Mouse (Mus musculus): ENCODE measurements around the gene Shd. TPM values are rescaled to one million over a fixed set of nuclear protein-coding genes. Genes with fewer than 3 reads are reported as not detected.

Gene Shd
- polyA plus RNA-seq, 2 experiments, result 25.8 to 58.0 TPM

GRCm38 (mm10) chr17:55999794-56000499, 29.7 kb downstream of the Shd start:
- Histone ChIP-seq H3K4me2 (replicated peaks; ENCODE audit: low read depth, low read length, severe bottlenecking) (peak overlapping the region; percentile 0; the same call in 1 of the 2 replicates), H3K27me3 (ENCODE audit: control insufficient read depth, insufficient read depth, low read length) (peaks cover 11% of the 10 kb centered on the region; the same call in 1 of the 2 replicates), H3K9me3 (ENCODE audit: control insufficient read depth, low read length) (no peaks in the 10 kb centered on the region), H3K4me3 (replicated peaks; ENCODE audit: low read length) (no peak overlapping the region; the same call in 1 of the 2 replicates), H3K4me1 (ENCODE audit: control insufficient read depth, insufficient read depth, low read length) (no peaks in the 10 kb centered on the region), H3K36me3 (ENCODE audit: control insufficient read depth, insufficient read depth, low read length) (peaks cover 3% of the 10 kb centered on the region; the same call in 1 of the 2 replicates), H3K9ac (ENCODE audit: low read depth, low read length, severe bottlenecking) (no peak overlapping the region), H3K27ac (replicated peaks; ENCODE audit: low read depth, low read length) (no peak overlapping the region)
- WGBS, result 5% methylated on average over 30 of the region's 30 CpGs
- no peak for DNase-seq (ENCODE audit: low spot score)
- no peak for ATAC-seq (ENCODE audit: low FRiP score, low read depth)
- TF ChIP-seq POLR2A (IDR thresholded peaks at IDR 0.05; ENCODE audit: borderline replicate concordance, extremely low read depth, insufficient read depth, insufficient read length), result no peak

- H3K4me3 ChIP-seq (replicated peaks; ENCODE audit: low read length), result no peak overlapping the region
- no peak overlapping the region for H3K27ac ChIP-seq (replicated peaks; ENCODE audit: low read depth, low read length)
- WGBS, result 77% methylated on average over 3 of the region's 3 CpGs
- H3K4me1 ChIP-seq (ENCODE audit: control insufficient read depth, insufficient read depth, low read length), result 0 out of 2 replicates have a peak, but pooled peaks cover 3% of the 10 kb centered on the region
- H3K9me3 ChIP-seq (ENCODE audit: control insufficient read depth, low read length), result no peaks in the 10 kb centered on the region
- peaks cover 11% of the 10 kb centered on the region; the same call in 1 of the 2 replicates for H3K27me3 ChIP-seq (ENCODE audit: control insufficient read depth, insufficient read depth, low read length)
- ATAC-seq (ENCODE audit: low FRiP score, low read depth) (no peak), DNase-seq (ENCODE audit: low spot score) (no peak)
- TF ChIP-seq POLR2A (IDR thresholded peaks at IDR 0.05; ENCODE audit: borderline replicate concordance, extremely low read depth, insufficient read depth, insufficient read length), result no peak
- no peak overlapping the region for H3K9ac ChIP-seq (ENCODE audit: low read depth, low read length, severe bottlenecking)
- H3K36me3 ChIP-seq (ENCODE audit: control insufficient read depth, insufficient read depth, low read length), result no peaks in the 10 kb centered on the region
- H3K4me2 ChIP-seq (replicated peaks; ENCODE audit: low read depth, low read length, severe bottlenecking), result no peak overlapping the region
Observed at GRCm38 (mm10) chr17:56003000-56003399, 32.7 kb downstream of the Shd start.

GRCm38 (mm10) chr17:56005415-56006061, 35.3 kb downstream of the Shd start, which contains the start of the genes Stap2 and Mpnd:
Gene Stap2, minus strand, starts transcription at chr17:56005584.
Gene Mpnd, plus strand, starts transcription at chr17:56005711.
- DNase-seq (ENCODE audit: low spot score), result peak; percentile 83
- no peak for TF ChIP-seq POLR2A (IDR thresholded peaks at IDR 0.05; ENCODE audit: borderline replicate concordance, extremely low read depth, insufficient read depth, insufficient read length)
- 0 out of 2 replicates have a peak within 1 kb of the TSS, but pooled peaks have one; percentile 15 for H3K4me2 ChIP-seq (replicated peaks; ENCODE audit: low read depth, low read length, severe bottlenecking)
- ATAC-seq (ENCODE audit: low FRiP score, low read depth), result no peak
- no peaks in the 10 kb centered on the region for H3K9me3 ChIP-seq (ENCODE audit: control insufficient read depth, low read length)
- H3K9ac ChIP-seq (ENCODE audit: low read depth, low read length, severe bottlenecking), result no peak within 1 kb of the TSS
- no peak within 1 kb of the TSS for H3K27ac ChIP-seq (replicated peaks; ENCODE audit: low read depth, low read length)
- peaks cover 12% of the 10 kb centered on the region for H3K4me1 ChIP-seq (ENCODE audit: control insufficient read depth, insufficient read depth, low read length)
- H3K36me3 ChIP-seq (ENCODE audit: control insufficient read depth, insufficient read depth, low read length), result no peaks in the 10 kb centered on the region
- peaks cover 5% of the 10 kb centered on the region; the same call in 1 of the 2 replicates for H3K27me3 ChIP-seq (ENCODE audit: control insufficient read depth, insufficient read depth, low read length)
- H3K4me3 ChIP-seq (replicated peaks; ENCODE audit: low read length), result no peak within 1 kb of the TSS; the same call in 1 of the 2 replicates
- WGBS, result 40% methylated on average over 13 of the region's 13 CpGs

GRCm38 (mm10) chr17:56006956-56007355, 36.7 kb downstream of the Shd start:
- H3K4me2 ChIP-seq (replicated peaks; ENCODE audit: low read depth, low read length, severe bottlenecking), result no peak overlapping the region
- peaks cover 8% of the 10 kb centered on the region for H3K36me3 ChIP-seq (ENCODE audit: control insufficient read depth, insufficient read depth, low read length)
- H3K9ac ChIP-seq (ENCODE audit: low read depth, low read length, severe bottlenecking), result no peak overlapping the region
- 45% methylated on average over 10 of the region's 10 CpGs for WGBS
- no peaks in the 10 kb centered on the region for H3K27me3 ChIP-seq (ENCODE audit: control insufficient read depth, insufficient read depth, low read length)
- peaks cover 14% of the 10 kb centered on the region for H3K4me1 ChIP-seq (ENCODE audit: control insufficient read depth, insufficient read depth, low read length)
- no peak for ATAC-seq (ENCODE audit: low FRiP score, low read depth)
- no peaks in the 10 kb centered on the region for H3K9me3 ChIP-seq (ENCODE audit: control insufficient read depth, low read length)
- H3K27ac ChIP-seq (replicated peaks; ENCODE audit: low read depth, low read length), result no peak overlapping the region
- H3K4me3 ChIP-seq (replicated peaks; ENCODE audit: low read length), result no peak overlapping the region
- no peak for DNase-seq (ENCODE audit: low spot score)
- TF ChIP-seq POLR2A (IDR thresholded peaks at IDR 0.05; ENCODE audit: borderline replicate concordance, extremely low read depth, insufficient read depth, insufficient read length), result no peak

Data from limb, embryonic 14.5 days (tissue).